Mouse (Mus musculus) heart, postnatal 36 days (tissue): ENCODE data around the gene Plekhg4. TPM values are rescaled to one million over a fixed set of nuclear protein-coding genes. Genes with fewer than 3 reads are reported as not detected.

Experiments
- DNase-seq, 2 experiments: peaks; one replicate each; pipeline ENCODE4 v3.0.0; 2021 to 2022
- intact Hi-C: fragments of 180-260 bp; cut with DNase I; formaldehyde crosslinking; loops from one replicate; pipeline ENCODE4 v1.15.1; 2025
- total RNA-seq, 2 experiments: library from RNA; stranded (reverse); gene quantifications; 2 replicates each; pipeline ENCODE4 v1.2.3; 2021

The Plekhg4 gene
- not detected for total RNA-seq

- DNase-seq, result no peak
- intact Hi-C loops, result no loop called here
These were observed at the start of gene Plekhg4 for GRCm38 (mm10) chr8:105373032-105373431. Gene Plekhg4, plus strand, starts transcription at chr8:105373274.

- DNase-seq, result no peak
- intact Hi-C loops, result loop anchor here (1.0 to 2.0 kb wide), 3 partner anchors 21 to 27 kb away; partner anchors contain the start of genes Elmo3 and Fhod1
These were observed 47.4 kb upstream of the Plekhg4 start for GRCm38 (mm10) chr8:105325641-105326093.

- intact Hi-C loops, result loop anchor here (1.0 to 2.0 kb wide), 2 partner anchors 21 to 28 kb away; partner anchors contain the start of gene Fhod1
- DNase-seq, result peak; percentile 96 to 97
These were observed 46.9 kb upstream of the Plekhg4 start, which contains the start of the genes Lrrc29 and Tmem208 for GRCm38 (mm10) chr8:105326141-105326672. Gene Lrrc29, minus strand, starts transcription at chr8:105326278. Gene Tmem208, plus strand, starts transcription at chr8:105326354.

GRCm38 (mm10) chr8:105326968-105327367, 46.1 kb upstream of the Plekhg4 start:
- no peak for DNase-seq
- intact Hi-C loops, result loop anchor here (1.0 to 2.0 kb wide), 3 partner anchors 13 to 29 kb away; partner anchors contain the start of gene Fhod1

- intact Hi-C loops, result no loop called here
These were observed 42.7 kb upstream of the Plekhg4 start for GRCm38 (mm10) chr8:105330325-105330724.

GRCm38 (mm10) chr8:105331469-105331868, 41.6 kb upstream of the Plekhg4 start:
- DNase-seq, result no peak
- intact Hi-C loops, result no loop called here

More at GRCm38 (mm10) chr8:105330325-105330724, 42.7 kb upstream of the Plekhg4 start:
- DNase-seq, result no peak

GRCm38 (mm10) chr8:105331931-105332330, 41.1 kb upstream of the Plekhg4 start:
- DNase-seq, result no peak
- intact Hi-C loops, result no loop called here

GRCm38 (mm10) chr8:105332523-105332922, 40.6 kb upstream of the Plekhg4 start:
- no peak for DNase-seq
- intact Hi-C loops, result no loop called here

GRCm38 (mm10) chr8:105336373-105337130, 36.5 kb upstream of the Plekhg4 start:
- DNase-seq, result no peak
- intact Hi-C loops, result no loop called here

- DNase-seq, result no peak
- intact Hi-C loops, result no loop called here
These were observed 34.1 kb upstream of the Plekhg4 start for GRCm38 (mm10) chr8:105338992-105339391.

- intact Hi-C loops, result loop anchor here (1.0 kb wide), 1 partner anchor 13 kb away; no protein-coding TSS in a partner anchor
- no peak for DNase-seq
These were observed 33.0 kb upstream of the Plekhg4 start for GRCm38 (mm10) chr8:105339886-105340635.

GRCm38 (mm10) chr8:105341399-105341798, 31.7 kb upstream of the Plekhg4 start:
- DNase-seq, result no peak
- intact Hi-C loops, result no loop called here

GRCm38 (mm10) chr8:105342768-105343167, 30.3 kb upstream of the Plekhg4 start:
- intact Hi-C loops, result no loop called here
- DNase-seq, result no peak

- intact Hi-C loops, result no loop called here
- no peak for DNase-seq
These were observed 29.1 kb upstream of the Plekhg4 start for GRCm38 (mm10) chr8:105343791-105344574.

GRCm38 (mm10) chr8:105345061-105345975, 27.8 kb upstream of the Plekhg4 start:
- intact Hi-C loops, result no loop called here
- DNase-seq, result peak in 1 of 2 experiments; percentile 32

- DNase-seq, result peak; percentile 72 to 79
- intact Hi-C loops, result loop anchor here (2.0 kb wide), 1 partner anchor 20 kb away; the partner anchor contains the start of genes Lrrc29 and Tmem208
These were observed 26.3 kb upstream of the Plekhg4 start for GRCm38 (mm10) chr8:105346611-105347427.

- peak; percentile 89 to 91 for DNase-seq
- intact Hi-C loops, result loop anchor here (2.0 kb wide), 1 partner anchor 21 kb away; the partner anchor contains the start of genes Lrrc29 and Tmem208
These were observed 25.4 kb upstream of the Plekhg4 start, which contains the start of gene Fhod1 for GRCm38 (mm10) chr8:105347428-105348221. Gene Fhod1, minus strand, starts transcription at chr8:105347953.
